24 mouse cellular contexts compared by ENCODE assay signal in the genomic region with DNA sequence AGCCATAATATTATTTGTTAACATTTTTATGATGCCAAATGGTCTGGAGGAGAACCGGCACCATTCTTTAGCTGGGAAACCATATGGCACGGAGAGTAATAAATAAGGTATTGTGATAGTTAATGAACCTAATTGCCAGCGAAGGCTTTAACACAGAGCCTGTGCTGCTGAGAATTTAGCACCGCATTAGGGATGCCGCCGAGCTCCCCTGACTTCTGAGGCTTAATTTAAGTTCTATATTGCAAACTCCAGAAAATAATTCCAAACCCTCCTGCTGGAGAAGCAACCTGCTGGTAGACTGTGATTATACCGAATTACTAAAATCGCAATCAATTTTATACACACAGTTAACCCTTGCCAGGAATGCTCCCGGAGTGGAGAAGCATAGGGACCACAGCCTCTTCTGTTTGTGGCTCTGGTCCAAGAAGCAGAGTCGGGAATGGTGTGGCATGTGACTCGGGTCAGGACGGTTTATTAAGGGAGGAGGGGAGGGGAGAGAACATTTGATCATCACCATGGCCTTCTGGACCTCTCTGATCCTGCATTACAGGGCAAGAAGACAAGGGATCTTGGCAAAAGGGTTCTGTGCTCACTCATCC. TPM values are rescaled to one million over a fixed set of nuclear protein-coding genes. Genes with fewer than 3 reads are reported as not detected.
DNase-seq lines count a peak whose midpoint lies in the region; ATAC-seq lines count a peak whose summit lies in the region.
"Had no signal": no experiment of that assay in that cellular context is flagged by ENCODE, and none has a peak within 500 bp of the region (broad histone marks: within the 10 kb centered on the region; RNA-seq: fewer than 3 reads in every experiment).

No protein-coding gene starts in this region.

- DNase-seq in forebrain, embryonic 10.5 days (ENCODE audit: extremely low spot score, low spot score) = no peak
- no peak for DNase-seq in hindbrain, embryonic 14.5 days (ENCODE audit: low spot score)
- no peak for DNase-seq in hindbrain, embryonic 10.5 days (ENCODE audit: low spot score)
- DNase-seq in retina, postnatal 1 day = peak; percentile 39
- DNase-seq in retina, embryonic 14.5 days (ENCODE audit: low spot score) = no peak
- DNase-seq in lung, postnatal 36 days = no peak
- DNase-seq: adrenal gland, postnatal 14 days; cerebellum, adult 11-12 months; gastrocnemius, postnatal 25 days; kidney, adult 18-20 months; kidney, postnatal 25 days; liver; lung, adult 2 months; lung, postnatal 10 days; right cerebral cortex, postnatal 25 days; thymus, postnatal 14 days had no signal

- H3K4me2 ChIP-seq in forebrain, embryonic 13.5 days = no peak overlapping the region
- H3K4me2 ChIP-seq in hindbrain, embryonic 14.5 days (replicated peaks) = no peak overlapping the region
- H3K4me2 ChIP-seq: forebrain, embryonic 12.5 days; heart, embryonic 13.5 days; hindbrain, embryonic 12.5 days; kidney, embryonic 15.5 days; midbrain, embryonic 11.5 days had no signal

- H3K27ac ChIP-seq in forebrain, embryonic 10.5 days = peak overlapping the region; percentile 6; the same call in 1 of the 2 replicates
- H3K27ac ChIP-seq in forebrain, embryonic 13.5 days = no peak overlapping the region
- no peak overlapping the region for H3K27ac ChIP-seq in hindbrain, embryonic 14.5 days
- H3K27ac ChIP-seq in hindbrain, embryonic 10.5 days = no peak overlapping the region
- H3K27ac ChIP-seq: forebrain, embryonic 12.5 days; heart, embryonic 13.5 days; hindbrain, embryonic 12.5 days; kidney, embryonic 15.5 days; liver, embryonic 14.5 days had no signal

- H3K9ac ChIP-seq in forebrain, embryonic 13.5 days = no peak overlapping the region
- no peak overlapping the region for H3K9ac ChIP-seq in hindbrain, embryonic 14.5 days
- H3K9ac ChIP-seq: forebrain, embryonic 12.5 days; heart, embryonic 13.5 days; hindbrain, embryonic 12.5 days; kidney, embryonic 15.5 days; liver, embryonic 14.5 days had no signal

- H3K9me3 ChIP-seq in forebrain, embryonic 10.5 days = no peaks in the 10 kb centered on the region
- no peaks in the 10 kb centered on the region for H3K9me3 ChIP-seq in forebrain, embryonic 13.5 days (replicated peaks)
- no peaks in the 10 kb centered on the region for H3K9me3 ChIP-seq in hindbrain, embryonic 14.5 days (ENCODE audit: control insufficient read depth, low read length)
- H3K9me3 ChIP-seq in hindbrain, embryonic 10.5 days = no peaks in the 10 kb centered on the region
- H3K9me3 ChIP-seq: forebrain, embryonic 12.5 days; heart, embryonic 13.5 days; hindbrain, embryonic 12.5 days; kidney, embryonic 15.5 days had no signal

- H3K36me3 ChIP-seq in forebrain, embryonic 10.5 days (replicated peaks) = no peaks in the 10 kb centered on the region
- no peaks in the 10 kb centered on the region for H3K36me3 ChIP-seq in forebrain, embryonic 13.5 days (ENCODE audit: poor library complexity, severe bottlenecking)
- H3K36me3 ChIP-seq in hindbrain, embryonic 14.5 days (replicated peaks; ENCODE audit: control insufficient read depth, insufficient read depth) = no peaks in the 10 kb centered on the region
- no peaks in the 10 kb centered on the region for H3K36me3 ChIP-seq in hindbrain, embryonic 10.5 days
- H3K36me3 ChIP-seq: forebrain, embryonic 12.5 days; heart, embryonic 13.5 days; hindbrain, embryonic 12.5 days; kidney, embryonic 15.5 days had no signal

- no peak for ATAC-seq in forebrain, embryonic 13.5 days
- ATAC-seq in hindbrain, embryonic 14.5 days (ENCODE audit: low FRiP score) = peak; percentile 2; the same call in 1 of the 2 replicates

- WGBS in forebrain, embryonic 10.5 days = 81% methylated on average over 12 of the region's 12 CpGs
- WGBS in forebrain, embryonic 13.5 days = 28% methylated on average over 12 of the region's 12 CpGs
- 42% methylated on average over 12 of the region's 12 CpGs for WGBS in hindbrain, embryonic 14.5 days
- 84% methylated on average over 12 of the region's 12 CpGs for WGBS in hindbrain, embryonic 10.5 days

- H3K27me3 ChIP-seq in forebrain, embryonic 10.5 days (ENCODE audit: poor library complexity, severe bottlenecking) = peaks cover 19% of the 10 kb centered on the region
- H3K27me3 ChIP-seq in forebrain, embryonic 13.5 days = peaks cover 17% of the 10 kb centered on the region
- no peaks in the 10 kb centered on the region for H3K27me3 ChIP-seq in hindbrain, embryonic 14.5 days (ENCODE audit: control insufficient read depth, insufficient read depth, low read length)
- H3K27me3 ChIP-seq in hindbrain, embryonic 10.5 days (ENCODE audit: insufficient read depth, poor library complexity, severe bottlenecking) = peaks cover 21% of the 10 kb centered on the region; the same call in 1 of the 2 replicates

- H3K4me3 ChIP-seq in forebrain, embryonic 10.5 days = no peak overlapping the region
- H3K4me3 ChIP-seq in forebrain, embryonic 13.5 days = no peak overlapping the region
- H3K4me3 ChIP-seq in hindbrain, embryonic 14.5 days (replicated peaks; ENCODE audit: low read length) = no peak overlapping the region
- no peak overlapping the region for H3K4me3 ChIP-seq in hindbrain, embryonic 10.5 days
- H3K4me3 ChIP-seq: erythroblast, embryonic 14.5 days; forebrain, embryonic 12.5 days; heart, embryonic 13.5 days; hindbrain, embryonic 12.5 days; kidney, embryonic 15.5 days had no signal

- H3K4me1 ChIP-seq in forebrain, embryonic 10.5 days = peaks cover 29% of the 10 kb centered on the region
- peaks cover 20% of the 10 kb centered on the region for H3K4me1 ChIP-seq in forebrain, embryonic 13.5 days
- H3K4me1 ChIP-seq in hindbrain, embryonic 14.5 days (replicated peaks; ENCODE audit: control insufficient read depth, insufficient read depth, low read length) = peaks cover 7% of the 10 kb centered on the region; the same call in 1 of the 2 replicates
- peaks cover 17% of the 10 kb centered on the region for H3K4me1 ChIP-seq in hindbrain, embryonic 10.5 days (replicated peaks)

RNA-seq across cellular contexts. Expression of a gene that starts 30.6 kb away (rescaled TPM):
- 27.0 and 29.1 TPM in 2 replicates for polyA plus RNA-seq in forebrain, embryonic 10.5 days (2016; fragmentation: Nextera tagmentation; extraction: Ambion mirVana)
- 3.2 and 3.4 TPM in 2 replicates for polyA plus RNA-seq in forebrain, embryonic 13.5 days (2015; fragmentation: Nextera tagmentation; extraction: Ambion mirVana)
- polyA plus RNA-seq in hindbrain, embryonic 14.5 days (2014; fragmentation: Nextera tagmentation; extraction: Ambion mirVana) = 5.3 and 6.0 TPM in 2 replicates
- 22.6 and 35.6 TPM in 2 replicates for polyA plus RNA-seq in hindbrain, embryonic 10.5 days (2016; fragmentation: Nextera tagmentation; extraction: Ambion mirVana)

RNA-seq across cellular contexts. Expression of a gene that starts 44.3 kb away (rescaled TPM):
- polyA plus RNA-seq in forebrain, embryonic 10.5 days (2016; fragmentation: Nextera tagmentation; extraction: Ambion mirVana) = 0.55 and 0.73 TPM in 2 replicates
- 1.9 and 2.0 TPM in 2 replicates for polyA plus RNA-seq in forebrain, embryonic 13.5 days (2015; fragmentation: Nextera tagmentation; extraction: Ambion mirVana)
- 1.1 and 1.9 TPM in 2 replicates for polyA plus RNA-seq in hindbrain, embryonic 14.5 days (2014; fragmentation: Nextera tagmentation; extraction: Ambion mirVana)
- polyA plus RNA-seq in hindbrain, embryonic 10.5 days (2016; fragmentation: Nextera tagmentation; extraction: Ambion mirVana) = 2.7 and 7.7 TPM in 2 replicates
- polyA plus RNA-seq: liver, embryonic 14.5 days had no signal
